Mouse (Mus musculus): ENCODE measurements at regions not wholly inside any gene's neighbourhood (a gene's known extent, or its start where the extent isn't known, plus 50 kb on each side); places are given as distances from the start of the nearest gene placed in this dataset.

DNA sequence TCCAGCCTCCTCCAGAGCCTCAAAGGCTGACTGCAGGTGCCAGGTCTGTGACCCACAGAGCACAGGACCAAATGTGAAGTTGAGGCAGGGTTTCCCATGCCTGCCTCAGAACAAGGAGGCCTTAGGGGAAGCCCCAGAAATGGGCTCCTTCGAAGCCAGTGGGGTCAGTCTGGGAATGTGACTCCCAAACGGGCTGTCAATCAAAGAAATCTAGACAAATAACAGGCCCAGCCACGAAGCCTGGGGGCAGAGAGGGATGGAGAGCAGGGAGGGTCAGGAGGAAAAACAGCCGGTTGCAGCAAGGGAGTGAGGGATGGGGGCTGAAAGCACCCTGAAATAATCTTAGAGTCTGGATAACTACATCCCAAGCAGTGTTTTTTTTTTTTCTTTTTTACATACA is 50.4 kb upstream of the Pkdcc start:
- no peak for ATAC-seq (replicated peaks; ENCODE audit: low read depth, poor library complexity, severe bottlenecking)

DNA sequence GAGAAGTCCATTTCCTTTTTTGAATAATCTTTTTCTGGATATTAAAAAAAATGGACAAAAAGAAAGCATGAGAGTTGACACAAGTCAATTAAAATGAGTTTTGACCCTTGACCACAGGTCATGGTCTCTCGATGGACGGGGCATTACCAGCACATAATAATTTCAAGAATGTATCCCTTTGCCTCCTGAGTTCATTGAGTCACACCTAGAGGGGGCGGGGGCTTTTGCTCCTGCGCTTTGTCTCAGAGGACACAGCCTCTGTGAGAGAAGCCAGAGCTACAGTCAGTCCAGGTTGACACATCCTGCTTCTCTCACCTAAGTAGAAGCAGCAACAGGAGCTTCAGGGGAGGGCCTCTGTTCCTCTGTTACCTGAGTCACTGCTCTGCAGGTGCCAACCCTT is 50.0 kb upstream of the Pkdcc start:
- ATAC-seq (replicated peaks; ENCODE audit: low read depth, poor library complexity, severe bottlenecking), result no peak

Measured in common myeloid progenitor, adult 5-6 weeks (primary cell).